Mouse (Mus musculus): ENCODE measurements around the gene Tdpoz2. TPM values are rescaled to one million over a fixed set of nuclear protein-coding genes. Genes with fewer than 3 reads are reported as not detected.

Tdpoz2 gene
- polyA plus RNA-seq (2014; fragmentation: Illumina TruSeq; extraction: RNeasy Lipid Tissue Mini Kit (QIAGEN cat#74804); ENCODE audit: low read depth, low replicate concordance): not detected

GRCm38 (mm10) chr3:93652586-93652985, at the start of gene Tdpoz2:
TSS of gene Tdpoz2 (minus strand) at chr3:93652686.

GRCm38 (mm10) chr3:93692970-93693369, 40.5 kb upstream of the Tdpoz2 start, which contains the start of gene Gm37596:
TSS of gene Gm37596 (minus strand) at chr3:93693070.

GRCm38 (mm10) chr3:93676210-93676609, 23.7 kb upstream of the Tdpoz2 start, which contains the start of gene Tdpoz1:
TSS of gene Tdpoz1 (minus strand) at chr3:93676310.

Other genes starting within 250 kb of the Tdpoz2 start
- 0.13 TPM for gene Tchh, start 210.4 kb downstream of the Tdpoz2 start, polyA plus RNA-seq (2014; fragmentation: Illumina TruSeq; extraction: RNeasy Lipid Tissue Mini Kit (QIAGEN cat#74804); ENCODE audit: low read depth, low replicate concordance)
- gene Tchhl1, start 183.9 kb downstream of the Tdpoz2 start, polyA plus RNA-seq (2014; fragmentation: Illumina TruSeq; extraction: RNeasy Lipid Tissue Mini Kit (QIAGEN cat#74804); ENCODE audit: low read depth, low replicate concordance): not detected
- 160 TPM for gene S100a11, start 132.2 kb downstream of the Tdpoz2 start, polyA plus RNA-seq (2014; fragmentation: Illumina TruSeq; extraction: RNeasy Lipid Tissue Mini Kit (QIAGEN cat#74804); ENCODE audit: low read depth, low replicate concordance)
- 98.9 TPM for gene S100a10, start 97.6 kb downstream of the Tdpoz2 start, polyA plus RNA-seq (2014; fragmentation: Illumina TruSeq; extraction: RNeasy Lipid Tissue Mini Kit (QIAGEN cat#74804); ENCODE audit: low read depth, low replicate concordance)
- not detected for gene Tdpoz1, start 23.6 kb upstream of the Tdpoz2 start, polyA plus RNA-seq (2014; fragmentation: Illumina TruSeq; extraction: RNeasy Lipid Tissue Mini Kit (QIAGEN cat#74804); ENCODE audit: low read depth, low replicate concordance)
- gene Gm37596, start 40.4 kb upstream of the Tdpoz2 start, polyA plus RNA-seq (2014; fragmentation: Illumina TruSeq; extraction: RNeasy Lipid Tissue Mini Kit (QIAGEN cat#74804); ENCODE audit: low read depth, low replicate concordance): not detected
- not detected for gene Gm5773, start 120.3 kb upstream of the Tdpoz2 start, polyA plus RNA-seq (2014; fragmentation: Illumina TruSeq; extraction: RNeasy Lipid Tissue Mini Kit (QIAGEN cat#74804); ENCODE audit: low read depth, low replicate concordance)
- not detected for gene Tdpoz4, start 143.7 kb upstream of the Tdpoz2 start, polyA plus RNA-seq (2014; fragmentation: Illumina TruSeq; extraction: RNeasy Lipid Tissue Mini Kit (QIAGEN cat#74804); ENCODE audit: low read depth, low replicate concordance)
- not detected for gene Tdpoz3, start 173.3 kb upstream of the Tdpoz2 start, polyA plus RNA-seq (2014; fragmentation: Illumina TruSeq; extraction: RNeasy Lipid Tissue Mini Kit (QIAGEN cat#74804); ENCODE audit: low read depth, low replicate concordance)